Mouse (Mus musculus): Measurements from ENCODE around the gene Lhx9.

- TF ChIP-seq CTCF (IDR thresholded peaks at IDR 0.05; ENCODE audit: borderline replicate concordance, insufficient read depth, low read depth, low read length) (peak; percentile 19; the same call in 1 of the 2 replicates), POLR2A (IDR thresholded peaks at IDR 0.05; ENCODE audit: borderline replicate concordance, insufficient read depth, low read length) (no peak)
Observed at GRCm38 (mm10) chr1:138835355-138835900, 12.9 kb downstream of the Lhx9 start.
